Mouse (Mus musculus): Measurements from ENCODE around the gene Eme1.

GRCm38 (mm10) chr11:94646457-94646856 lies 7.3 kb downstream of the Eme1 start:
- TF ChIP-seq CTCF (IDR thresholded peaks at IDR 0.05; ENCODE audit: low read depth) (no peak), EP300 (IDR thresholded peaks at IDR 0.05; ENCODE audit: low read depth) (no peak)

Data from liver, embryonic 14.5 days (tissue).